Mouse (Mus musculus) brain, embryonic 14.5 days (tissue): Measurements from ENCODE around the gene Bcr. TPM values are rescaled to one million over a fixed set of nuclear protein-coding genes. Genes with fewer than 3 reads are reported as not detected.

Experiments used
- DNase-seq: peaks from one replicate; pipeline ENCODE4 v3.0.0-alpha.2; 2011; ENCODE audit warnings: low read depth
- CTCF ChIP-seq: fragments of 200-500 bp; IDR thresholded peaks from 2 replicates; pipeline ENCODE4 v1.5.1; 2012; ENCODE audit warnings: inconsistent platforms, mild to moderate bottlenecking, moderate library complexity, borderline replicate concordance; ENCODE audit not compliant: insufficient read depth, insufficient read length; ENCODE audit errors: extremely low read depth
- POLR2A ChIP-seq: fragments of 200-500 bp; IDR thresholded peaks from 2 replicates; pipeline ENCODE4 v1.6.1; 2012; ENCODE audit warnings: mild to moderate bottlenecking, inconsistent platforms, borderline replicate concordance; ENCODE audit not compliant: poor library complexity, insufficient read depth, insufficient read length, severe bottlenecking; ENCODE audit errors: extremely low read depth
- polyA plus RNA-seq: library from polyadenylated mRNA; depleted of rRNA; stranded (reverse); fragments of >200 nt; gene quantifications from 2 replicates; pipeline ENCODE4 v1.2.3, GENCODE M21; 2012

Gene Bcr
- polyA plus RNA-seq, 1 experiment = 83.3 TPM

DNA sequence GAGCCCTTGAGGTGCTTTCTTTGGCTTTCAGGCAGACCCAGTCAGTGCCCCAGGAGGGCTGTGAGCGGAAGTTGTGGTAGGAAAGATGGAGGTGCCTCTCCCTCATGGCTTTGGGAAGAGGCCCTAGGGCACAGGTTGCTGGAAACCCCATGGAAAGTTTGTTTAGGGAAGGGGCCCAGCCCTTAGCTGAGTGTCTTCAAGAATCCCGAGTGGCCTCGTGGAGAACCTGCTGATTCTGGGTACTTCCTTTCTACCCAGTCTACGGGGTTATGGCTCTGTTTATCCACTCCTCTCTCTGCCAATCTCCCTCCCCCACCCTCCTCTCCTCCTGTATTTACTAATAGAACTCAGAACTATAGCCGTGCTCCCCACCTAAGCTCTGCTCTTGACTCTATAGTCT is 15.3 kb downstream of the Bcr start:
- no peak for DNase-seq
- TF ChIP-seq CTCF (no peak), POLR2A (no peak)

DNA sequence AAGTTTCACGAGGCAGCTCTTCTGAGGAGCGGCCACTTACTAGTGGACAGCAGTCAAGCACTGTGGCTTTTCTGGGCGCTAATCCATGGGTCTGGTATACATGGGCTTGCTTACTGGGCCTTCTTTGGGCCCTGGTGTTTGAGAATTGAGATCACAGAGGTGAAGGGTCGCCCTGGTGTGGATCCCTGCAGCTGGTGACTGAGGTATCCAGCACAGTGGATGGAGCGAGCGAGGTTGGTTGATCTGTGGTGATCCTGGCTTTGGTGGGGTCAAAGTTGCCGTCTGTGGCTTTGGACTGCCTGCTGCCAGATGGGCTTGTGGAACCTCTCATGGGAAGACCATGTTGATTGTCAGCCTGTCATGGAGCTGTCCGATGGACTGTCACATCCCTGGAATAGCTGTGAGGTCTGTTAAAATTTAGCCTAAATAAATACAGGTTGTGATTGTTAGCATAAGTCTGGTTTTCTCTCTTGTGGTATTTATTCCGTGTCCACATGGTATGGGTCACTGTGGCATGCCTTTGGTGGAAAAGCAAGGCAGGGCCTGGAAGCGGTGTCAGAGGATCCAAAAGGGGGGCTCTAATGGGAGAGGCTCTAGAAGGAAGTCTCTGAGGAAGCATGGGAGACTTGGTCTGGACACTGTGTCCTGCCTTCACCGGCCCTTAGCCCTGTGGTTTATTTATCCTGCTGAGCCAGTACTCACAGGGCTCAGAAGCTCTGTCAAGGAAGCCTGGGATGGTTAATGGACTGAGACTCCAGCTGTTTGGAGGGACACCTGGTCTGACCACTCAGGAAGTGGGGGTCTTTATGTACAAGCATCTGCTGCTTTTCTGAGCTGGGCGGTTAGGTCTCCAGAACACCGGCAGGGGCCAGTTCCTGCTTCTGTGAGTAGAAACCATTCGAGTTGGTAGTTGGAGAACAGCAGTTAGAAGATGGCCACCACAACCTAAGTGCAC is 18.1 kb downstream of the Bcr start:
- TF ChIP-seq POLR2A = no peak
- no peak for DNase-seq

DNA sequence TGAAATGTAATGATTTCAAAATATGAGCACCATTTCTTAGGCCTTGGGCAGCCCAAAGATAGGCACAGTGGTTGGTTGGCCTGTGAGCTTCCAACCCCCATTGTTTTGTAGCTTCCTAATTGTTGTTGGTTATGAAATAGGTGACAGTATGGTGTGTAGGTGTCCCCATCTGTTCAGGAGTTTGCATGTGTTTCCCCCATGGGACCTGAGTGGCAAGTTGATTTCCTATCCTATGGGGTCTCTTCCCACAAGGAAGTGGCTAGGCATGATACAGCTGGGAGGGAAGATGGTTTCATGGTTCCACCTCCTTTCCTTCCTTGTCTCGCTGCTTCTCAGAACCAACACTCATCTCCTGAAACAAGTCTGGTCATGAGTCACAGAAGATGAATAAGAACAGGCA is 24.9 kb downstream of the Bcr start:
- no peak for TF ChIP-seq POLR2A
- no peak for TF ChIP-seq CTCF
- no peak for DNase-seq

DNA sequence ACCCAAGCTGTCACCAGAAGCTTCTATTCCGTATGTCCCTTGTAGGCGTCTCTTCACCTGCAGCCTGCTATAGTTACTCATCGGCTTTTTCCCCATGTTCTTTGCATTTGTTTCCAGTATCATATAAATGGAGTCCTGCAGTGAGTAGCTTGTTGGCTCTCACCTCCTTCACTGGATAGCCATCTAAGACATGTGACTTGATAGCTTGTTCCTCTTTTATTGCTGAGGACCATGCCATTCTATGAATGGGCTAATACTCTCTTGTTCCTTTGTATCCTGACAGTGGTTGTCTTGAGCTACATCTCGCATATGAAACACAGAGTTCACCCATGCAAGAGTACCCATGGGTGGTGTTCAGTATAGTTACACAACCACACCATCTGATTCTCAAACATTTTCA is 28.1 kb downstream of the Bcr start:
- DNase-seq = no peak
- TF ChIP-seq POLR2A (no peak), CTCF (no peak)

DNA sequence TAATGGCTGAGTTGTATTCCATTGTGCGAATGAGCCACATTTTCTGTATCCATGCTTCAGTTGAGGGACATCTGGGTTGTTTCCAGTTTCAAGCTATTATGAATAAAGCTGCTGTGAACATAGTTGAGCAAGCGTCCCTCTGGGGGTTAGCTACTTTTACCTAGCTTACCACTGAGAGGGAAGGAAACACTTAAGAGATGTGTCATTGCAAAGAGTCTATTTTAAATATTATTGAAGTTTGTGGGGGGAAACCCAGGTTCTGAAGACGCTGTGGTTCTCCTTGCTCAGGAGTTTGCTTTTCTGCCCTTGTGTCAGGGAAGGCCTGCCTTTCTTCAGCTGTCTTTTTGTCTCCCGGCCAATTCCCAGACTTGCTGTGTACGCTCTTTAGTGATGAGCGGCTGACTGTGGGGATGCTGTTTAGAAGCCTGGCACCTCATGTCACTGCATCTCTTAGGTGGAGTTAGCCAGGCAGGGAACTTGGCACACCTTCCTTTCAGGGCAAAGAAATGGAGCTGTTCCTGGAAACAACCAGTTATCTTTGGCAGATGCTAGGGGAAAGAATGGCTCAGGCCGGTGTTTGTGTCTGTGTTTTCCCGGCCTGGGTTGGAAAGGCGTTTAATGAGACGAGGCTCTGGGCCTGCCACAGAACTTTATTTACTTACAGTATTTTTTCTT is 31.2 kb downstream of the Bcr start:
- DNase-seq = peak; percentile 82

DNA sequence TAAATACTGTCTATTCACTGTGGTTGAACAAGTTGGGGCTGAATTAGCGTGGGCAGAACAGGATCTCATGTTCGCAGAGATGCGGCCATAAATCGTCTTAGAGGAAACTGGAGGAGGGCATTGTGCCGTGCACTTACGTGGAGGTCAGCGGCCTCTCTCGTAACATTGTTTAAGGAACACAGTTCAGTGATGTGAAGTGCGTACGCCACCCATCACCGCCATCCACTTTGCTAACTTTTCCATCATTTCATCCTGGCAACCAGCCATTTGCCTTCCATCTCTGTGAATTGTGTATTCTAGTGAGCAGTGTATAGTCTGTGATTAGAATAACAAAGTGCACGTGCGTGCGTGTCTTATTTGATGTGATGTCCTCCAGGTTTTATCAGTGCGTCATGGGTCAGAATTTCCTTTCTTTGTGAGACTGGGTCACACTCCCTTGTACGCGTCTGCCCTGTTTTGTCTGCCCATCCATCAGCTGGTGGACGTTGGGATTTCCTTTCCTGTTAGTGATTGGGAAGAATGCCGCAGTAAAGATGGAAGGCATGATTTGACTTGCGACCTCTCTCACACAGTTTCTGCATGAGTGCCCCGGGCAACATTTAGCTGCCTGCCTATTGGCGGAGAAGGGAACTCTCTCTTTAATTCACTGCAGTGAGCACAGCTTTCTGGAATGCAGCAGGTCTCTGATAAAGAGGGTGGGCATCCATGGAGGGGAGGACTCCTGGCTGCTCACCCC is 33.0 kb downstream of the Bcr start:
- peak; percentile 53 for DNase-seq
- TF ChIP-seq POLR2A = no peak
- TF ChIP-seq CTCF = no peak

More for the DNA sequence above, 31.2 kb downstream of the Bcr start:
- TF ChIP-seq CTCF (no peak), POLR2A (no peak)

DNA sequence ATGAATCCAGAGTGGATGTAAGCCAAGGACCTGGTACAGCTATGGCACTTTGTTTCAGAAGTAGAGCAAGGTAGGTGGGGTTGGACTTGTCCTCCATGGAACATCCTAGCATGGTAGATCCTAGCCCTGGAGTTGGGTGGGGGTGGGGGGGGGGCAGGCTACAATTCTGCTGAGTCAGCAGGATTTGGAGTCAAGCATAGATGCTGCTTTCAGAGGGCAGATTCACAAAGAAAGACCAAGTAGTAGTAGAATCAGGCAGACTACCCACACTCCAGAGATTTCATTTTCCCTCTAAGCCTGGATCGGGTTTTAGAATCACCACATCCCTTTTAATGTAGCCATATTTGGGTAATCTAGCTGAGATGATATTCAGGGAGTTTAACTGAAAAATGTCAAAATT is 33.9 kb downstream of the Bcr start:
- DNase-seq = no peak
- no peak for TF ChIP-seq POLR2A
- TF ChIP-seq CTCF = no peak

DNA sequence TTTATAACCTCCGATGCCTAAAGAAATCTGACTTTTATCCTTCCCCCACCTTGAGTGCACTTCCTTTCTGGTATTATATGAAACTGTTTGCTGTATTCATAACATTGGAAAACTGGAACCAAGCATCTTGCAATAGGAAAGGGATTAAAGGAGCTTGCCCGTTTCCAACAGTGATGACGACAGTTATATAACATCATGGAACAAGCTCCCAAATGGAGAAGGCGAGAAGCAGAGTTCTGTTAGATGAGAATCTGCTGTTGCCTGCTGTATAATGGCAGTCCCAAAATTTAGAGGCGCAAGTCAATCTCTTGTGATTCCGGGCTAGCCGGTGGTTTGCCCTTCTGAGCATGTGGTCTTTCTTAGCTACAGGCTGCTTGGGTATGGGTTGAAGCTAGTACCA is 34.8 kb downstream of the Bcr start:
- no peak for DNase-seq
- no peak for TF ChIP-seq POLR2A

DNA sequence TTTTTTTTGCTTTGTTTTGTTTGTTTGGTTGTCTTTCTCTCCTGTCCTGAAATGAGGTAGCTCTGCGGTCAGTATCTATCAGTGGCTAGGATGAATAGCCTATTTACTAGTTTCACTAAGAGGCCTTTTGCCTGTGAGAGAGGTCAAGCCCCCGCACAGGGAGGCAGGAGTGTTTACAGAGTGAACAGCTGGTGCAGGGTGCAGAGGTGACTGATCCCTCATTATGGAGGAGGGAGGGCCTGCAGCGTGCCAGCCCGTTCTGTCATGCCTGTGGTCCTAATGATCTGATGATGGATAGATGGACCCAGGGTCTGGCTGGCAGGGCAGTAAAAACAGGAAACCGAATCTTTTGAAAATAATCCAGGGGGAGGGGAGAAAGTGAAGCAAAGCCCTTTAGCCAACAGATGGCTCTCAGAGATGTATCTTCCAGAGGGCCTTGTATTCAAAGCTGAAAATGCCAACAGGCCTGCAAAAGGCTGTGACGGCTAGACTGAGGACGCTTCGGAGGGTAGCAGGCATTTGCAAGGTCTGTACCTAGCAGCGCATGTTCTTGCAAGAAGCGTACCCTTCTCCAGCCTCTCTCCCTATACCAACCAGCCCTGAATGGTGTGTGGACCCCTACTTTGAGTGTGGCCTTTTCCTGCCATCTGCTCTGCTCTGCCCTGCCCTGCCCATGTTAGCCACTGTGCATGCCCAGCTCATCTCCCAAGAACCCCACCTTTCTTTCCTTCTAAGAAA is 38.2 kb downstream of the Bcr start:
- no peak for TF ChIP-seq CTCF
- TF ChIP-seq POLR2A = no peak
- DNase-seq = peak; percentile 67

DNA sequence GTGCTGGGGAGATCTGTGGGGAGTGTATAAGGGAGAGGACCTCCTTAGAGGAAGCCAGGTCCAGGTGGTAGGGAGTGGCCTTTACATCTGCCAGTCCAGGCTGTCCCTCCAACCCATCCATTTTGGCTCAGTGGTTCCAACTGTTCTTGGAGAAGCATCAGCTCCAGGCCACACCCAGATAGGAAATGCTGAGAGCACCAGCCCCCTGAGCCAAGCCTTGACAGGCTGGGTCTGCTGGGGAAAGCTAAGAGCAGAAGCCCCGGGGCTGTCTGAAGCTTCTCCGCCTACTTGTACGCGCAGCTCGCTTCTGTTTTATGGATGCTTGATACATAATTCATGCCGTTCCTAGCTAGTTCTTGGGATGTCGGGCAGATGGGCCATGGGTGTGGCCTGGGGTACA is 39.9 kb downstream of the Bcr start:
- peak; percentile 62 for DNase-seq

DNA sequence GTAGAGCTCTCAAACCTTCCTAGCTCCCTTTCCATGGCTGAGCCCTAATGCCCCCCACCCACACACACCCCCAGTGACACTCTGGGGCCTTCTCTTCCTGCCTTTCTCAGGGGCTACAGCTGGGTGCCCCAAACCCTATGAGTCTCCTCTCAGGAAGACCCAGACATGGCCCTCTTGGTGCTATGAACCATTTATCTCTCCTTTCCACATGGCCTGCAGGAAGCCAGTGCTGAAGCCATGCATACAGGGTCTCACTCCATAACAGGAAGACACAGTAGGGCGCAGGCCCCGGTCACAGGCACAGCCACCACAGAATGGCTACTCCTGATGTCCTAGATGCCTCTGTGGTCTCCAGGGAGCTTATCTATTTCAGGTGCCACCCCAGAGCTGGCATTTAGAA is 43.1 kb downstream of the Bcr start:
- TF ChIP-seq CTCF (no peak), POLR2A (no peak)
- no peak for DNase-seq

More for the DNA sequence above, 39.9 kb downstream of the Bcr start:
- TF ChIP-seq CTCF (no peak), POLR2A (no peak)
